Comparison of ENCODE assay signal across 14 mouse cellular contexts in genomic region chr8:94714556-94714955, GRCm38 (mm10). TPM values are rescaled to one million over a fixed set of nuclear protein-coding genes. Genes with fewer than 3 reads are reported as not detected.
"Had no signal": no experiment of that assay in that cellular context is flagged by ENCODE, and none has a peak within 500 bp of the region (broad histone marks: within the 10 kb centered on the region; RNA-seq: fewer than 3 reads in every experiment).

No protein-coding gene starts in this region.

- H3K4me1 ChIP-seq: liver, embryonic 15.5 days; midbrain, embryonic 15.5 days had no signal

- H3K36me3 ChIP-seq: limb, embryonic 10.5 days; liver, embryonic 15.5 days; midbrain, embryonic 15.5 days; neural tube, embryonic 15.5 days had no signal

- H3K4me2 ChIP-seq: liver, embryonic 11.5 days; liver, embryonic 15.5 days; midbrain, embryonic 15.5 days; neural tube, embryonic 15.5 days had no signal

- H3K27me3 ChIP-seq: midbrain, embryonic 15.5 days; neural tube, embryonic 15.5 days had no signal

- H3K27ac ChIP-seq: kidney, postnatal 0 days; limb, embryonic 10.5 days; liver, embryonic 15.5 days; midbrain, embryonic 15.5 days; neural tube, embryonic 15.5 days had no signal

- H3K4me3 ChIP-seq: limb, embryonic 10.5 days; liver, embryonic 15.5 days; midbrain, embryonic 15.5 days; neural tube, embryonic 15.5 days had no signal

- DNase-seq: kidney, adult 8-10 months; lung, adult 2 months; lung, postnatal 36 days; right cerebral cortex, adult 18-20 months; right cerebral cortex, postnatal 25 days; thymus, postnatal 4 days had no signal

RNA-seq across cellular contexts. Expression of gene Pllp, which starts 18.5 kb away (rescaled TPM):
- polyA plus RNA-seq: limb, embryonic 10.5 days had no signal

RNA-seq across cellular contexts. Expression of gene Ccl22, which starts 30.8 kb away (rescaled TPM):
- polyA plus RNA-seq: kidney, postnatal 0 days; limb, embryonic 10.5 days; liver, embryonic 11.5 days; neural tube, embryonic 11.5 days; neural tube, embryonic 15.5 days; stomach, embryonic 16.5 days had no signal
